In genomic region chr1:38003046-38003445, GRCm38 (mm10) we compare ENCODE assay signal across 38 mouse cellular contexts. TPM values are rescaled to one million over a fixed set of nuclear protein-coding genes. Genes with fewer than 3 reads are reported as not detected.
"Had no signal": no experiment of that assay in that cellular context is flagged by ENCODE, and none has a peak within 500 bp of the region (broad histone marks: within the 10 kb centered on the region; RNA-seq: fewer than 3 reads in every experiment).

No protein-coding gene starts in this region.

- H3K4me2 ChIP-seq: heart, embryonic 12.5 days; hindbrain, embryonic 12.5 days; hindbrain, embryonic 14.5 days; intestine, embryonic 15.5 days; kidney, embryonic 15.5 days; limb, embryonic 12.5 days; liver, embryonic 15.5 days had no signal

- DNase-seq: gastrocnemius, adult 2 months; gastrocnemius, postnatal 10 days; gastrocnemius, postnatal 25 days; heart, adult 2 months; heart, postnatal 10 days; heart, postnatal 4 days; kidney, adult 18-20 months; kidney, adult 9 months; kidney, postnatal 14 days; liver, postnatal 0 days had no signal

- ATAC-seq: hindbrain, embryonic 16.5 days; inflammation-experienced regulatory T-cells, adult 6 months; intestine, embryonic 15.5 days; intestine, postnatal 0 days; liver, postnatal 0 days had no signal

- H3K27ac ChIP-seq: gastrocnemius, adult 2 months; heart, adult 2 months; heart, embryonic 10.5 days; hindbrain, embryonic 10.5 days; hindbrain, embryonic 12.5 days; hindbrain, embryonic 14.5 days; intestine, embryonic 15.5 days; kidney, embryonic 15.5 days; kidney, postnatal 0 days; layer of hippocampus, adult 2 months; left cerebral cortex, adult 2 months; limb, embryonic 10.5 days; limb, embryonic 12.5 days; liver, embryonic 15.5 days had no signal

- H3K4me3 ChIP-seq: gastrocnemius, adult 2 months; heart, adult 2 months; heart, embryonic 10.5 days; heart, embryonic 12.5 days; hindbrain, embryonic 10.5 days; hindbrain, embryonic 12.5 days; intestine, embryonic 15.5 days; kidney, embryonic 15.5 days; layer of hippocampus, adult 2 months; left cerebral cortex, adult 2 months; limb, embryonic 10.5 days; limb, embryonic 12.5 days; liver, embryonic 15.5 days had no signal

- H3K9ac ChIP-seq: heart, embryonic 12.5 days; hindbrain, embryonic 12.5 days; hindbrain, embryonic 14.5 days; intestine, embryonic 15.5 days; kidney, embryonic 15.5 days; limb, embryonic 12.5 days; liver, embryonic 15.5 days; liver, postnatal 0 days had no signal

- H3K36me3 ChIP-seq: heart, embryonic 10.5 days; heart, embryonic 12.5 days; hindbrain, embryonic 10.5 days; hindbrain, embryonic 12.5 days; intestine, embryonic 15.5 days; kidney, embryonic 15.5 days; limb, embryonic 12.5 days had no signal

- H3K27me3 ChIP-seq: heart, embryonic 12.5 days; hindbrain, embryonic 12.5 days; intestine, embryonic 15.5 days; kidney, embryonic 15.5 days; limb, embryonic 12.5 days; liver, embryonic 15.5 days had no signal

- H3K9me3 ChIP-seq: heart, embryonic 10.5 days; heart, embryonic 12.5 days; hindbrain, embryonic 10.5 days; hindbrain, embryonic 12.5 days; intestine, embryonic 15.5 days; kidney, embryonic 15.5 days; limb, embryonic 10.5 days; limb, embryonic 12.5 days; liver, embryonic 15.5 days had no signal

RNA-seq across cellular contexts. Expression of gene Lyg1, which starts 45.5 kb away (rescaled TPM):
- total RNA-seq: gastrocnemius, adult 2 months; gastrocnemius, postnatal 10 days; gastrocnemius, postnatal 25 days; gastrocnemius, postnatal 4 days; granulocyte monocyte progenitor cell, adult 5-6 weeks; heart, adult 2 months; heart, postnatal 10 days; heart, postnatal 25 days; heart, postnatal 4 days; layer of hippocampus, adult 2 months; layer of hippocampus, postnatal 10 days; layer of hippocampus, postnatal 25 days; left cerebral cortex, adult 2 months; left cerebral cortex, postnatal 14 days; left cerebral cortex, postnatal 36 days; liver, adult 2 months had no signal
- polyA plus RNA-seq: frontal cortex, adult 2 months; heart, adult 2 months; heart, embryonic 10.5 days; heart, embryonic 12.5 days; heart, embryonic 14.5 days; heart, embryonic 16.5 days; hindbrain, embryonic 10.5 days; hindbrain, embryonic 12.5 days; hindbrain, embryonic 14.5 days; hindbrain, embryonic 16.5 days; inflammation-experienced regulatory T-cells, adult 6 months; intestine, embryonic 15.5 days; intestine, postnatal 0 days; kidney, embryonic 15.5 days; kidney, postnatal 0 days; limb, embryonic 10.5 days; limb, embryonic 12.5 days; limb, embryonic 14.5 days; liver, adult 2 months; liver, embryonic 15.5 days; liver, postnatal 0 days had no signal
